Mouse (Mus musculus) CD4-positive helper T cell, adult 2 months (primary cell): Measurements from ENCODE around the gene Chchd2.
"Not testable (repeated sequence)": the region's sequence is repeated elsewhere in the genome, so short reads cannot be mapped to it uniquely, and the experiment has no call there.

Source experiments
- DNase-seq: peaks from one replicate; pipeline ENCODE4 v3.0.0-alpha.2; 2012; ENCODE audit warnings: low read depth, missing footprints, low spot score

Gene Chchd2

GRCm38 (mm10) chr5:129886911-129887636 is at the start of gene Chchd2:
Gene Chchd2 (minus strand): TSS chr5:129887470.
- peak; percentile 93 for DNase-seq

- no peak for DNase-seq
Observed at GRCm38 (mm10) chr5:129936941-129937340, 49.7 kb upstream of the Chchd2 start.

- DNase-seq, result no peak
Observed at GRCm38 (mm10) chr5:129929924-129930855, 42.9 kb upstream of the Chchd2 start.

GRCm38 (mm10) chr5:129925933-129926332 is 38.7 kb upstream of the Chchd2 start:
- DNase-seq, result no peak

GRCm38 (mm10) chr5:129924820-129925452 is 37.7 kb upstream of the Chchd2 start:
- DNase-seq, result no peak

GRCm38 (mm10) chr5:129921972-129922371 is 34.7 kb upstream of the Chchd2 start:
- no peak for DNase-seq

GRCm38 (mm10) chr5:129919320-129919719 is 32.0 kb upstream of the Chchd2 start:
- no peak for DNase-seq

- DNase-seq, result no peak
Observed at GRCm38 (mm10) chr5:129918752-129919151, 31.5 kb upstream of the Chchd2 start.

GRCm38 (mm10) chr5:129918065-129918651 is 30.9 kb upstream of the Chchd2 start:
- no peak for DNase-seq

- not testable (repeated sequence) for DNase-seq
Observed at GRCm38 (mm10) chr5:129915491-129915890, 28.2 kb upstream of the Chchd2 start.

- DNase-seq, result peak; percentile 72
Observed at GRCm38 (mm10) chr5:129914024-129914423, 26.8 kb upstream of the Chchd2 start.

- no peak for DNase-seq
Observed at GRCm38 (mm10) chr5:129909591-129909990, 22.3 kb upstream of the Chchd2 start.

GRCm38 (mm10) chr5:129909147-129909546 is 21.9 kb upstream of the Chchd2 start:
- no peak for DNase-seq

GRCm38 (mm10) chr5:129908242-129908965 is 21.1 kb upstream of the Chchd2 start, which contains the start of gene Nupr1l:
Gene Nupr1l (plus strand): TSS chr5:129908540.
- peak; percentile 74 for DNase-seq

- no peak for DNase-seq
Observed at GRCm38 (mm10) chr5:129907775-129908174, 20.5 kb upstream of the Chchd2 start.

GRCm38 (mm10) chr5:129898449-129898848 is 11.2 kb upstream of the Chchd2 start, which contains the start of gene Phkg1:
Gene Phkg1 (minus strand): TSS chr5:129898549.
- DNase-seq, result no peak

GRCm38 (mm10) chr5:129895198-129896088 is 8.2 kb upstream of the Chchd2 start, which contains the start of gene Zbed5:
Gene Zbed5 (plus strand): TSS chr5:129895723.
- DNase-seq, result peak; percentile 93

GRCm38 (mm10) chr5:129890390-129890789 is 3.1 kb upstream of the Chchd2 start:
- DNase-seq, result not testable (repeated sequence)

- DNase-seq, result peak; percentile 29
Observed at GRCm38 (mm10) chr5:129886271-129886670, 999 bp downstream of the Chchd2 start.

- DNase-seq, result no peak
Observed at GRCm38 (mm10) chr5:129879888-129880287, 7.4 kb downstream of the Chchd2 start.
